Mouse (Mus musculus): ENCODE measurements around the gene Zfp14. TPM values are rescaled to one million over a fixed set of nuclear protein-coding genes. Genes with fewer than 3 reads are reported as not detected.

Gene Zfp14
- polyA plus RNA-seq, 1 experiment from 2014 or later, result 13.7 TPM

GRCm38 (mm10) chr7:30019543-30019942 is 31.6 kb downstream of the Zfp14 start:
- Histone ChIP-seq H3K27ac (ENCODE audit: low read depth, low read length) (no peak overlapping the region), H3K4me3 (ENCODE audit: low read depth, low read length) (no peak overlapping the region), H3K9me3 (ENCODE audit: control insufficient read depth, low read length) (no peaks in the 10 kb centered on the region), H3K4me1 (ENCODE audit: control insufficient read depth, insufficient read depth, low read length) (no peaks in the 10 kb centered on the region), H3K4me2 (ENCODE audit: low read depth, low read length) (no peak overlapping the region), H3K27me3 (ENCODE audit: control insufficient read depth, insufficient read depth, low read length) (no peaks in the 10 kb centered on the region), H3K9ac (replicated peaks; ENCODE audit: low read depth, low read length) (no peak overlapping the region), H3K36me3 (ENCODE audit: control insufficient read depth, insufficient read depth, low read length) (peaks cover 48% of the 10 kb centered on the region)
- 91% methylated on average over 2 of the region's 2 CpGs for WGBS
- ATAC-seq (ENCODE audit: low read depth), result no peak

GRCm38 (mm10) chr7:30017226-30017625 is 34.0 kb downstream of the Zfp14 start:
- Histone ChIP-seq H3K9me3 (ENCODE audit: control insufficient read depth, low read length) (no peaks in the 10 kb centered on the region), H3K4me1 (ENCODE audit: control insufficient read depth, insufficient read depth, low read length) (no peaks in the 10 kb centered on the region), H3K4me3 (ENCODE audit: low read depth, low read length) (no peak overlapping the region), H3K4me2 (ENCODE audit: low read depth, low read length) (no peak overlapping the region), H3K36me3 (ENCODE audit: control insufficient read depth, insufficient read depth, low read length) (peaks cover 33% of the 10 kb centered on the region), H3K27ac (ENCODE audit: low read depth, low read length) (no peak overlapping the region), H3K27me3 (ENCODE audit: control insufficient read depth, insufficient read depth, low read length) (no peaks in the 10 kb centered on the region), H3K9ac (replicated peaks; ENCODE audit: low read depth, low read length) (no peak overlapping the region)
- no peak for ATAC-seq (ENCODE audit: low read depth)
- WGBS, result 87% methylated on average over 6 of the region's 6 CpGs

GRCm38 (mm10) chr7:30012956-30013363 is 38.2 kb downstream of the Zfp14 start:
- H3K4me3 ChIP-seq (ENCODE audit: low read depth, low read length), result no peak overlapping the region
- H3K36me3 ChIP-seq (ENCODE audit: control insufficient read depth, insufficient read depth, low read length), result peaks cover 23% of the 10 kb centered on the region
- H3K27ac ChIP-seq (ENCODE audit: low read depth, low read length), result no peak overlapping the region
- 62% methylated on average over 4 of the region's 4 CpGs for WGBS
- H3K9me3 ChIP-seq (ENCODE audit: control insufficient read depth, low read length), result no peaks in the 10 kb centered on the region
- H3K4me2 ChIP-seq (ENCODE audit: low read depth, low read length), result no peak overlapping the region
- H3K4me1 ChIP-seq (ENCODE audit: control insufficient read depth, insufficient read depth, low read length), result peaks cover 17% of the 10 kb centered on the region
- H3K9ac ChIP-seq (replicated peaks; ENCODE audit: low read depth, low read length), result no peak overlapping the region
- no peaks in the 10 kb centered on the region for H3K27me3 ChIP-seq (ENCODE audit: control insufficient read depth, insufficient read depth, low read length)
- ATAC-seq (ENCODE audit: low read depth), result peak; percentile 41; the same call in 1 of the 2 replicates

DNA sequence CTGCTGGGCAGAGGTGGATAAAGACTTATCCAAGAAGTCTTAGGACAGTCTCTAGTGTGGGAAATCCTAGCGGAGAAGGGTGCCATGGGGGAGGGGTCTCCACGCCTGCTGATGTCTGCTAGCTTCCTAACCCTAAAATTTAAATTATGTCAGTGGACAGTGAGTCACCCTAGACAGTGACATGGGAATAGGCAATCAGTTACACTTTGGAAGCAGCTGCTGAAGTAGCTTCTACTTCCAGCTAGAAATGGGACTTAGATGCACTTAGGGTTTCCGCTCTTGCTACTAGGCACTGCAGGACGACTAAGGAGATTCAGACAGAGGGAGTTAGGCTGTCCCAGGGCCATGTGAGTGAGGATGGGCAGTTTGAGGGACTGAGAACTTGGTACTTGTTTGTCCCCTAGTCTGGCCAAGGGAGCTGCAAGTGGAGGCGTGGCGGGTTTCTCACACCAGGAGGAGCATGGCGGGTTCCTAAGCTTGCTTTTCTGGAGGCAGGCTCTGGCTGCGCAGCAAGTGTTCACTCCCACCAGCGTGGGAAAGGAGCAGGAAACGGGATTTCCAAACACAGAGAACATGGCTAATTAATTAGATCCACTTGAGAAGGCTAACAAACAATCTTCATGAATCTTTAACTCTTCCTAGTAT is 40.5 kb downstream of the Zfp14 start:
- H3K4me3 ChIP-seq (ENCODE audit: low read depth, low read length), result no peak overlapping the region
- H3K27ac ChIP-seq (ENCODE audit: low read depth, low read length), result no peak overlapping the region
- H3K4me2 ChIP-seq (ENCODE audit: low read depth, low read length), result no peak overlapping the region
- peaks cover 15% of the 10 kb centered on the region for H3K36me3 ChIP-seq (ENCODE audit: control insufficient read depth, insufficient read depth, low read length)
- no peaks in the 10 kb centered on the region for H3K9me3 ChIP-seq (ENCODE audit: control insufficient read depth, low read length)
- 79% methylated on average over 10 of the region's 10 CpGs for WGBS
- H3K27me3 ChIP-seq (ENCODE audit: control insufficient read depth, insufficient read depth, low read length), result no peaks in the 10 kb centered on the region
- no peak overlapping the region for H3K9ac ChIP-seq (replicated peaks; ENCODE audit: low read depth, low read length)
- peaks cover 17% of the 10 kb centered on the region for H3K4me1 ChIP-seq (ENCODE audit: control insufficient read depth, insufficient read depth, low read length)
- ATAC-seq (ENCODE audit: low read depth), result no peak

DNA sequence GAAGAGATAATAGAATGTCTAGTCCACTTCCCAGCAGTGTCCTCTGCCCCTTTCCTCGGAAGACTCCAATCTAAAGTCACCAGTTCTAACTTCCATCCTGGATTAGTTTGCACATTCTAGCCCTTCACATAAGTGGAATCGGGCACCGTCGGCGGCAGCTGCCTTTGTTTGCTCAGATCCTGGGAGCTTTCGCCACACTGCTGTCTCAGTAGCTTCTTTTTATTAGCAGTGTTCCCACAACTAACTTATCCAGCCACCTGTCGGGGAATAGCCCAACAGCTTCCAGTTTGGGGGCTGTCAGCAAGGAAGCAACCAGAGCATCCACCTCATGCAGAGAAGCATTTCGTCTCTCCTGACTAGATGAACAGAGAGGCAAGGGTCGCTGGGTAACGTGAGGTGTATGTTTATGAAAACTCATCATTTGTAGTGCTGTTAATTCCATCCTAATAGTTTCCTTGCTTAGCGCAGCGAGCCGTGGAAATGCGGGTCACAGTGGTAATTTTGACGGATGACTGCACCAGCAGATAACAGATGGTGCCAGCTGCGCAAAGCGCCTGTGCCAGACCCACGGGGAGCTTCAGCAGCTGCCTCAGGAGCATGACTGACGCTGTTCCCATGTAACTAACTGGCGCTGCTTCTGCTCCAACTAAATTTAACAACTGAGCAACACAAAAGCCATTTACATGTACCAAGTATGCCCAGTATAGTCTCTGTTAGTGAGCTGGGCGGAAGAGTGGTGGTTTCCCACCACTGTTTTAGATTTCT is 41.7 kb downstream of the Zfp14 start:
- Histone ChIP-seq H3K9me3 (ENCODE audit: control insufficient read depth, low read length) (no peaks in the 10 kb centered on the region), H3K36me3 (ENCODE audit: control insufficient read depth, insufficient read depth, low read length) (peaks cover 5% of the 10 kb centered on the region), H3K4me3 (ENCODE audit: low read depth, low read length) (no peak overlapping the region), H3K9ac (replicated peaks; ENCODE audit: low read depth, low read length) (no peak overlapping the region), H3K4me1 (ENCODE audit: control insufficient read depth, insufficient read depth, low read length) (peaks cover 17% of the 10 kb centered on the region), H3K27ac (ENCODE audit: low read depth, low read length) (peak overlapping the region; percentile 56), H3K4me2 (ENCODE audit: low read depth, low read length) (no peak overlapping the region), H3K27me3 (ENCODE audit: control insufficient read depth, insufficient read depth, low read length) (no peaks in the 10 kb centered on the region)
- 29% methylated on average over 21 of the region's 21 CpGs for WGBS
- ATAC-seq (ENCODE audit: low read depth), result peak; percentile 52; the same call in 1 of the 2 replicates

GRCm38 (mm10) chr7:30008020-30008690 is 43.0 kb downstream of the Zfp14 start:
- Histone ChIP-seq H3K4me2 (ENCODE audit: low read depth, low read length) (no peak overlapping the region), H3K27me3 (ENCODE audit: control insufficient read depth, insufficient read depth, low read length) (no peaks in the 10 kb centered on the region), H3K4me3 (ENCODE audit: low read depth, low read length) (no peak overlapping the region), H3K9me3 (ENCODE audit: control insufficient read depth, low read length) (no peaks in the 10 kb centered on the region), H3K27ac (ENCODE audit: low read depth, low read length) (no peak overlapping the region), H3K36me3 (ENCODE audit: control insufficient read depth, insufficient read depth, low read length) (peaks cover 2% of the 10 kb centered on the region; the same call in 1 of the 2 replicates), H3K9ac (replicated peaks; ENCODE audit: low read depth, low read length) (no peak overlapping the region), H3K4me1 (ENCODE audit: control insufficient read depth, insufficient read depth, low read length) (peaks cover 17% of the 10 kb centered on the region)
- ATAC-seq (ENCODE audit: low read depth), result no peak
- WGBS, result 76% methylated on average over 6 of the region's 6 CpGs

GRCm38 (mm10) chr7:30007601-30008000 is 43.6 kb downstream of the Zfp14 start:
- no peaks in the 10 kb centered on the region for H3K27me3 ChIP-seq (ENCODE audit: control insufficient read depth, insufficient read depth, low read length)
- H3K4me2 ChIP-seq (ENCODE audit: low read depth, low read length), result no peak overlapping the region
- no peak overlapping the region for H3K4me3 ChIP-seq (ENCODE audit: low read depth, low read length)
- H3K27ac ChIP-seq (ENCODE audit: low read depth, low read length), result no peak overlapping the region
- H3K4me1 ChIP-seq (ENCODE audit: control insufficient read depth, insufficient read depth, low read length), result peaks cover 17% of the 10 kb centered on the region
- 92% methylated on average over 1 of the region's 1 CpGs for WGBS
- peaks cover 5% of the 10 kb centered on the region; the same call in 1 of the 2 replicates for H3K36me3 ChIP-seq (ENCODE audit: control insufficient read depth, insufficient read depth, low read length)
- no peak for ATAC-seq (ENCODE audit: low read depth)
- H3K9me3 ChIP-seq (ENCODE audit: control insufficient read depth, low read length), result no peaks in the 10 kb centered on the region
- H3K9ac ChIP-seq (replicated peaks; ENCODE audit: low read depth, low read length), result no peak overlapping the region

DNA sequence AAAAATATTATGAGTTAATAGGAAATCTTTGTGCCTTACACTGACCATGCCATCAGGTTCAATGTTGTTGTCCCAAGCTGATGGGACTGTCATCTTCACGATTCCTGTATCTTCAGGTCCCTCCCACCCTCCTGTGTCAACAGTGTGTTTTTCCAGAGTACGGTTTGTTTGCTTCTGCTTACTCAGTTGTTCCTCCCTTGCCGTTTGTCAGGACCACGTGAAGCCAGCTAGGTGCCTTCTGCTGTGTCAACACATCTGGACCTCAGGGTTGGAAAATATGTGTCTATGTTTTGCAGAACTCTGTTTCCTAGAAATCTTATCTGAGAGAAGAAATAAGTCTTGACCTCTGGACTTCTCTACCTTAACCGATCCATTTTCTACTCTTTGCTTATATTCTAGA is 50.6 kb downstream of the Zfp14 start:
- no peak for ATAC-seq (ENCODE audit: low read depth)
- no peaks in the 10 kb centered on the region for H3K27me3 ChIP-seq (ENCODE audit: control insufficient read depth, insufficient read depth, low read length)
- WGBS, result 90% methylated on average over 5 of the region's 5 CpGs
- H3K4me1 ChIP-seq (ENCODE audit: control insufficient read depth, insufficient read depth, low read length), result no peaks in the 10 kb centered on the region
- H3K27ac ChIP-seq (ENCODE audit: low read depth, low read length), result no peak overlapping the region
- no peak overlapping the region for H3K4me2 ChIP-seq (ENCODE audit: low read depth, low read length)
- no peak overlapping the region for H3K9ac ChIP-seq (replicated peaks; ENCODE audit: low read depth, low read length)
- H3K4me3 ChIP-seq (ENCODE audit: low read depth, low read length), result no peak overlapping the region
- H3K36me3 ChIP-seq (ENCODE audit: control insufficient read depth, insufficient read depth, low read length), result peaks cover 21% of the 10 kb centered on the region; the same call in 1 of the 2 replicates
- H3K9me3 ChIP-seq (ENCODE audit: control insufficient read depth, low read length), result no peaks in the 10 kb centered on the region

GRCm38 (mm10) chr7:29995134-29995533 is 56.0 kb downstream of the Zfp14 start:
- no peak overlapping the region for H3K9ac ChIP-seq (replicated peaks; ENCODE audit: low read depth, low read length)
- H3K36me3 ChIP-seq (ENCODE audit: control insufficient read depth, insufficient read depth, low read length), result peaks cover 43% of the 10 kb centered on the region
- H3K4me2 ChIP-seq (ENCODE audit: low read depth, low read length), result no peak overlapping the region
- ATAC-seq (ENCODE audit: low read depth), result no peak
- no peaks in the 10 kb centered on the region for H3K27me3 ChIP-seq (ENCODE audit: control insufficient read depth, insufficient read depth, low read length)
- WGBS, result 95% methylated on average over 8 of the region's 8 CpGs
- no peaks in the 10 kb centered on the region for H3K4me1 ChIP-seq (ENCODE audit: control insufficient read depth, insufficient read depth, low read length)
- no peak overlapping the region for H3K4me3 ChIP-seq (ENCODE audit: low read depth, low read length)
- H3K27ac ChIP-seq (ENCODE audit: low read depth, low read length), result no peak overlapping the region
- H3K9me3 ChIP-seq (ENCODE audit: control insufficient read depth, low read length), result no peaks in the 10 kb centered on the region

Data from neural tube, embryonic 14.5 days (tissue).